Mouse (Mus musculus) erythroblast, adult 5-6 weeks (primary cell): Measurements from ENCODE around the gene Galnt3. TPM values are rescaled to one million over a fixed set of nuclear protein-coding genes. Genes with fewer than 3 reads are reported as not detected.

ENCODE experiments used
- ATAC-seq: replicated peaks from 2 replicates; pipeline ENCODE4 v1.8.0; 2016; ENCODE audit warnings: moderate number of reproducible peaks, mild to moderate bottlenecking, moderate TSS enrichment, inconsistent platforms; ENCODE audit not compliant: poor library complexity, low FRiP score, severe bottlenecking
- total RNA-seq, 2 experiments: library from RNA; stranded (forward) in 1 of 2; stranded (reverse) in 1 of 2; fragments of 150-400 nt in 1 of 2; fragments of 200-764, 138-1000 nt in 1 of 2; gene quantifications; 2 replicates each; pipeline versions ENCODE4 v1.2.3 to v1.2.4; 2015 to 2017; ENCODE audit warnings: low replicate concordance in 2 of 2

Gene Galnt3
- total RNA-seq, 2 experiments from 2014 or later, result 0.58 to 5.3 TPM

- ATAC-seq, result no peak
These were observed 89.7 kb downstream of the Galnt3 start for GRCm38 (mm10) chr2:66034907-66035679.

Other genes starting within 250 kb of the Galnt3 start
- gene Ttc21b, start 131.6 kb upstream of the Galnt3 start, total RNA-seq (2015; ENCODE audit: low replicate concordance), result 0.19 TPM in 1 of 2 replicates, not detected in the other
- gene Ttc21b, start 131.6 kb upstream of the Galnt3 start, total RNA-seq (2017; ENCODE audit: low replicate concordance), result 0.42 and 0.60 TPM in 2 replicates